Mouse (Mus musculus) forebrain, embryonic 15.5 days (tissue): ENCODE measurements around the gene Ap2b1. TPM values are rescaled to one million over a fixed set of nuclear protein-coding genes. Genes with fewer than 3 reads are reported as not detected.
"Not testable (repeated sequence)": the region's sequence is repeated elsewhere in the genome, so short reads cannot be mapped to it uniquely, and the experiment has no call there.

Experiments used
- ATAC-seq: fragments of 200-750 bp; cut with Nextera tagmentation; replicated peaks from 2 replicates; pipeline ENCODE4 v1.8.0; 2017; ENCODE audit warnings: mild to moderate bottlenecking, moderate TSS enrichment, moderate library complexity
- H3K27ac ChIP-seq: fragments of 300-500 bp; sonication (generic); replicated peaks from 2 replicates; pipeline ENCODE4 v1.5.1; 2015; ENCODE audit warnings: mild to moderate bottlenecking, inconsistent platforms
- H3K27me3 ChIP-seq: fragments of 300-500 bp; sonication (generic); 2 replicates; pipeline ENCODE4 v1.6.1; 2015; ENCODE audit warnings: inconsistent platforms
- H3K36me3 ChIP-seq: fragments of 300-500 bp; sonication (generic); 2 replicates; pipeline ENCODE4 v1.6.1; 2015; ENCODE audit warnings: mild to moderate bottlenecking, inconsistent platforms
- H3K4me1 ChIP-seq: fragments of 300-500 bp; sonication (generic); 2 replicates; pipeline ENCODE4 v1.6.1; 2015; ENCODE audit warnings: inconsistent platforms
- H3K4me2 ChIP-seq: fragments of 300-500 bp; sonication (generic); replicated peaks from 2 replicates; pipeline ENCODE4 v1.6.1; 2015; ENCODE audit warnings: mild to moderate bottlenecking, inconsistent platforms
- H3K4me3 ChIP-seq: fragments of 300-500 bp; sonication (generic); 2 replicates; pipeline ENCODE4 v1.5.1; 2015; ENCODE audit warnings: mild to moderate bottlenecking, inconsistent platforms
- H3K9ac ChIP-seq: fragments of 300-500 bp; sonication (generic); replicated peaks from 2 replicates; pipeline ENCODE4 v1.6.1; 2015; ENCODE audit warnings: mild to moderate bottlenecking, inconsistent platforms
- H3K9me3 ChIP-seq: fragments of 300-500 bp; sonication (generic); 2 replicates; pipeline ENCODE4 v1.6.1; 2016; ENCODE audit warnings: inconsistent platforms
- WGBS: fragments of 180-500 bp; shearing (Covaris S2); methylation state at CpG from one replicate; pipeline ENCODE4 v1.1.7; 2015; ENCODE audit warnings: mixed read lengths; 5-methylcytosine and 5-hydroxymethylcytosine counted together
- polyA plus RNA-seq: library from polyadenylated mRNA; unstranded; fragments of >200 nt; fragmentation: Nextera tagmentation; extraction: Ambion mirVana; gene quantifications from 2 replicates; pipeline ENCODE4 v1.2.1, GENCODE M21; 2015

The Ap2b1 gene
- polyA plus RNA-seq, 1 experiment from 2014 or later: 106 TPM

DNA sequence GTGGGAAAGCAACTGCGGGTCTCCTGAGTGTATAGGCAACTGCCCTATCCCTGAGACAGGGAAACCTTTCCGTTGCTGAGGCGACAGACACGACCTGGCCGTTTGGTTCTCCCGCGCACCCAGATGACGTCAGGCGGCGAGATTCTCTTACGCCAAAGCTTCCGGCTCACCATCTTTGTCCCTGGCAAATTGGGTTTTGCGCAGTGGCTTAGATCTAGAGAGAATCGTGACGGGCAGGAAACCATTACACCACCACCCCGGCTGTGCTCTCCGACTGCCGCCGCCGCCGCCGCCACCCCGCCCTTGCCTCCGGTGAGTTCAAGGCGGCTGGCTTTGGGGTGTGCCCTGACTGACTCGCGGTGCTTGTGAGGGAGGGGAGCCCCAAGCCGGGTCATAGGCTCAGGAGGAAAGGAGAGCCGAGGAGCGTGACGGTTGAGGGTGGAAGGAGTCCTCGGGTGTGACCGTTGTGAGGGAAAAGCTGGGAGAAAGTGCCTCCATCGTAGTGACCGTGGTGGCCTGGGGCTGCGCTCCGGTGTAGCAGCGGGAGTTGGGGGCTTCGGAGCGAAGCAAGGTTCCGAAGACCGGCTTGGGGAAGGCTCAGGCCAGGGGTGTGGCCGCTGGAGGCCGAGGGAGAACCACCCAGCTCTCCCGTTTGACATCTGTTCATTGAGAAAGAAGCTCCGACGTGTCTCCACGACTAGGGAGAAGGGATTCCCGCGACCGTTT, 3.9 kb downstream of the Ap2b1 start, which contains the start of gene Pex12:
Gene Pex12, minus strand, starts transcription at position 61 of the 726 bp plus-strand sequence.
- no peaks in the 10 kb centered on the region for H3K9me3 ChIP-seq
- H3K4me3 ChIP-seq: peak within 1 kb of the TSS; percentile 73
- peak within 1 kb of the TSS; percentile 79 for H3K9ac ChIP-seq
- no peaks in the 10 kb centered on the region for H3K27me3 ChIP-seq
- peak; percentile 83 for ATAC-seq
- H3K4me1 ChIP-seq: peaks cover 39% of the 10 kb centered on the region
- peak within 1 kb of the TSS; percentile 48 for H3K4me2 ChIP-seq
- no peaks in the 10 kb centered on the region for H3K36me3 ChIP-seq
- peak within 1 kb of the TSS; percentile 95 for H3K27ac ChIP-seq
- under 1% methylated on average over 51 of the region's 51 CpGs for WGBS

DNA sequence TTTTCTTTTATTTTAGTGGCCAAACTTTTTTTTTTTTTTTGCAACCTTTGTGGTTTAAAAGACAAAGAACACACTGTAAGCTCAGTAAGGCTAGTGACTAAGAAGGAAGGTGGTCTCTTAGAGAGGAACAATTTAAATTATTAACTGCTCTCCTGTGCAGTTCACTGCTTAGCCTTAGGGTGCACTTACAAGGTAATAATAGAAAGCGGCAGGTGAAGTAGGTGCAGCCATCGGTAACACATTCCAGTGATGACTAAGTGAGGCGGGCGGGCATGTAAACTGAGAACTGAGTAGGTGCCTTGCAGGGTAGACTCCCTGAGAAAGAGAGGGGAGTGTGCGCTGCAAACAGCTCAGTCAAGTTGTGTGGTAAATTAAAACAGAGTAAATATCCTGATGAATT, 4.9 kb downstream of the Ap2b1 start:
- peaks cover 8% of the 10 kb centered on the region for H3K36me3 ChIP-seq
- 72% methylated on average over 5 of the region's 5 CpGs for WGBS

GRCm38 (mm10) chr11:83304485-83304884, 5.7 kb downstream of the Ap2b1 start:
- Histone ChIP-seq H3K27ac (no peak overlapping the region), H3K27me3 (no peaks in the 10 kb centered on the region), H3K9ac (no peak overlapping the region; the same call in 1 of the 2 replicates), H3K36me3 (peaks cover 11% of the 10 kb centered on the region), H3K4me3 (no peak overlapping the region), H3K4me1 (peaks cover 33% of the 10 kb centered on the region), H3K4me2 (peak overlapping the region; percentile 48), H3K9me3 (no peaks in the 10 kb centered on the region)
- ATAC-seq: no peak
- WGBS: 94% methylated on average over 2 of the region's 2 CpGs

More for the DNA sequence above, 4.9 kb downstream of the Ap2b1 start:
- Histone ChIP-seq H3K4me1 (peaks cover 33% of the 10 kb centered on the region), H3K4me3 (peak overlapping the region; percentile 73), H3K27ac (no peak overlapping the region), H3K4me2 (peak overlapping the region; percentile 48), H3K9me3 (no peaks in the 10 kb centered on the region), H3K27me3 (no peaks in the 10 kb centered on the region), H3K9ac (peak overlapping the region; percentile 79; the same call in 1 of the 2 replicates)
- no peak for ATAC-seq

DNA sequence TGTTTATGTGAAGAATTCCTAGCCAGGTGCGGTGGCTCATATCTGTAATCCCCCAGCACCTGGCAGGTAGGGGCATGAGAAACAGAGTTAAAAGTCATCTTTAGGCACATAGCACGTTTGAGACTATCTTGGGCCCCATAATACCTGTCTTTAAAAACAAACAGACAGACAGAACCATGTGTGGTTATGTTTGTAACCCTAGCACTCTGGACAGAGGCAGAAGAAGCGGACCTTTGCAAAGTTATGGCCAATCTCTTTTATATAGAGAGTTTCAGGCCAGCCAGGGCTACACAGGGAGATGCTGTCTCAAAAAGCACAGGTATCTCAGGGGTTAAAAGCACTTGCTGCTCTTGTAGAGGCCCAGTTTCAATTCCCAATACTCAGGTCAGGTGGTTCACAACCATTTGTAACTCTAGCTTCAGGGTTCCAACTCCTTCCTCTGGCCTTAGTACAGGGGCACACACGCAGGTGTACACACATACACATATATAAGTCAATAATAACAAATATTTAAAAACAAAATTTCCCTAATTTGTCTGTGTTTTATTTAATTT, 8.0 kb downstream of the Ap2b1 start:
- Histone ChIP-seq H3K9ac (no peak overlapping the region), H3K9me3 (no peaks in the 10 kb centered on the region), H3K4me2 (no peak overlapping the region), H3K4me1 (peaks cover 32% of the 10 kb centered on the region), H3K27me3 (no peaks in the 10 kb centered on the region), H3K4me3 (no peak overlapping the region), H3K36me3 (peaks cover 18% of the 10 kb centered on the region), H3K27ac (no peak overlapping the region)
- ATAC-seq: no peak
- WGBS: 81% methylated on average over 4 of the region's 4 CpGs

DNA sequence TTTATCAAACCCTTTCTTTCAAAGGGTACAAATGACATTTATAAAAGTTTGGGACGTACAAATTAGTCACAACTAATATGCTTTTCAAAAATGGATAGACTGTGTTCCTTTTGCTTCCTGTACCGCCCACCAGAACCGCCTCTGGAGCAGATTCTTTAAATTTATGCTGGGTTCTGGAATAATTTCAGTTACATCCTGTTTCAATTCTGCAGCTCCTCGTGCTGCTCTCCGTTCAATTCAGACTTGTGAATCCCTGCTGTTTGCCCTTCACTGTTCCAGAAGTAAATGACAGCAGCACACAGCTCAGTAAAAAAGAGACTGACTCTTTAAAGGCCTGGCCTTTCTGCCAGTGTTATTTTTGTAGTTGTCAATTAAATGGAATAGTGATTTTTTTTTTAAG, 13.6 kb downstream of the Ap2b1 start:
- H3K27ac ChIP-seq: no peak overlapping the region
- no peaks in the 10 kb centered on the region for H3K9me3 ChIP-seq
- no peaks in the 10 kb centered on the region for H3K27me3 ChIP-seq
- H3K4me2 ChIP-seq: no peak overlapping the region
- ATAC-seq: no peak
- H3K4me3 ChIP-seq: no peak overlapping the region
- peaks cover 33% of the 10 kb centered on the region for H3K36me3 ChIP-seq
- no peaks in the 10 kb centered on the region; the same call in 1 of the 2 replicates for H3K4me1 ChIP-seq
- 67% methylated on average over 5 of the region's 5 CpGs for WGBS
- H3K9ac ChIP-seq: no peak overlapping the region

- Histone ChIP-seq H3K27ac (no peak overlapping the region), H3K27me3 (no peaks in the 10 kb centered on the region), H3K4me2 (no peak overlapping the region), H3K36me3 (peaks cover 61% of the 10 kb centered on the region), H3K4me3 (no peak overlapping the region), H3K9ac (no peak overlapping the region), H3K4me1 (no peaks in the 10 kb centered on the region), H3K9me3 (no peaks in the 10 kb centered on the region)
- ATAC-seq: no peak
- 89% methylated on average over 4 of the region's 4 CpGs for WGBS
These were observed 20.2 kb downstream of the Ap2b1 start for GRCm38 (mm10) chr11:83319048-83319447.

GRCm38 (mm10) chr11:83326692-83327091, 27.9 kb downstream of the Ap2b1 start:
- not testable (repeated sequence) for H3K4me3 ChIP-seq, H3K27ac ChIP-seq, H3K9me3 ChIP-seq

GRCm38 (mm10) chr11:83327427-83327826, 28.6 kb downstream of the Ap2b1 start:
- Histone ChIP-seq H3K4me3 (no peak overlapping the region), H3K27ac (no peak overlapping the region), H3K9me3 (no peaks in the 10 kb centered on the region), H3K36me3 (peaks cover 70% of the 10 kb centered on the region), H3K27me3 (no peaks in the 10 kb centered on the region), H3K4me1 (no peaks in the 10 kb centered on the region), H3K4me2 (no peak overlapping the region), H3K9ac (no peak overlapping the region)
- WGBS: 58% methylated on average over 3 of the region's 3 CpGs
- no peak for ATAC-seq

More at GRCm38 (mm10) chr11:83326692-83327091, 27.9 kb downstream of the Ap2b1 start:
- peaks cover 77% of the 10 kb centered on the region for H3K36me3 ChIP-seq
- not testable (repeated sequence) for H3K9ac ChIP-seq, H3K4me1 ChIP-seq, H3K27me3 ChIP-seq, ATAC-seq, H3K4me2 ChIP-seq
- WGBS: 83% methylated on average over 3 of the region's 3 CpGs

DNA sequence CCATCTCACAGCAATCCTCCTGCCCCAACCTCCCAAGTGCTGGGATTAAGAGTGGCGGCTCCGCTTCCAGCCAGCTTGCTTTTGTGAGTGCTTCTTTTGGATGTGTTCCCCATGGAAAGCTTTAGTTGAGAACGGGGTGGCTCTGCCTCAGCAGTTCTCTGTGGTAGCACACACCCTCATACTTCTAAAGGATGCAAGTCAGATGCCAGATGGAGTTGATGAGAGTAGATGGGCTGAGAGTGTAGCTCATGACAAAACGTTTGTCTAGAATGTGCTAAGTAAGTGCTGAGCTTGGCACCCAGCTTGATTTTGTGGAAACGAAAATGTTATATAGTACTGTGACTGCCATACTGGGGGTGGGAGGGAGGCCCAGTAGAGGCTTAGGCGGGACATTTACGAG, 37.0 kb downstream of the Ap2b1 start:
- no peak overlapping the region for H3K9ac ChIP-seq
- no peak for ATAC-seq
- H3K27me3 ChIP-seq: no peaks in the 10 kb centered on the region
- no peak overlapping the region for H3K4me3 ChIP-seq
- H3K9me3 ChIP-seq: no peaks in the 10 kb centered on the region
- no peak overlapping the region for H3K4me2 ChIP-seq
- H3K4me1 ChIP-seq: no peaks in the 10 kb centered on the region
- WGBS: 83% methylated on average over 7 of the region's 7 CpGs
- H3K27ac ChIP-seq: no peak overlapping the region
- H3K36me3 ChIP-seq: peaks cover 63% of the 10 kb centered on the region

GRCm38 (mm10) chr11:83339705-83340104, 40.9 kb downstream of the Ap2b1 start:
- Histone ChIP-seq H3K27ac (no peak overlapping the region), H3K4me2 (no peak overlapping the region), H3K27me3 (no peaks in the 10 kb centered on the region), H3K9me3 (no peaks in the 10 kb centered on the region), H3K4me1 (no peaks in the 10 kb centered on the region), H3K36me3 (peaks cover 77% of the 10 kb centered on the region), H3K4me3 (no peak overlapping the region), H3K9ac (no peak overlapping the region)
- WGBS: 32% methylated on average over 2 of the region's 2 CpGs
- no peak for ATAC-seq

DNA sequence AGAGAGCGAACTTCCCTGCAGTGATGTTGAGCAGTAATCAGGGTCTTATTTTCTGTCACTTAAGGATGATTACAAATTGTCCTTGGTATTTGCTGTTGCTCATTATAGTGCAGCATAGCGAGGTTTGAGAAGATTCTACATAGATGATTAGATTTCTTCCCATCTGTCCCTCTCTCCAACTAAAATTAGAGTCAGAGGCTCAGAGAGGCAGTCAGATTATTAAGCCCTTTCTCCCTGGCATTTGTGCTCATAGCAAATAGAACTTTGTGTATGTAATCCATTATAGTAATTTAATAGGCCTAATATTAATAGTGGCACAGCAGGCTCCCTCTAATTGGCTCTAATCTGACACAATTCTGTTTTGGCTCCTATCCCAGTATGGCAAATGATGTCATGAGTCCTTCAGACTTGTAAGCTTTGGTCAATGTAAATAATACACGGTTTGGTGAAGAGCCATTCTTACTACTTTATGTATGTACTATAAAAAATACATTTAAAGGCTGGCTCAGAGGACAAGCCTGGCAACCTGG, 43.0 kb downstream of the Ap2b1 start:
- ATAC-seq: no peak
- H3K36me3 ChIP-seq: peaks cover 74% of the 10 kb centered on the region
- WGBS: 33% methylated on average over 3 of the region's 3 CpGs
- H3K4me3 ChIP-seq: no peak overlapping the region
- H3K27me3 ChIP-seq: no peaks in the 10 kb centered on the region
- no peak overlapping the region for H3K4me2 ChIP-seq
- no peaks in the 10 kb centered on the region for H3K9me3 ChIP-seq
- no peak overlapping the region for H3K27ac ChIP-seq
- H3K9ac ChIP-seq: no peak overlapping the region
- no peaks in the 10 kb centered on the region for H3K4me1 ChIP-seq

- no peaks in the 10 kb centered on the region for H3K4me1 ChIP-seq
- no peaks in the 10 kb centered on the region for H3K27me3 ChIP-seq
- WGBS: 45% methylated on average over 5 of the region's 5 CpGs
- ATAC-seq: no peak
- peaks cover 26% of the 10 kb centered on the region for H3K36me3 ChIP-seq
- H3K9me3 ChIP-seq: no peaks in the 10 kb centered on the region
- H3K4me3 ChIP-seq: no peak overlapping the region
- no peak overlapping the region for H3K27ac ChIP-seq
- H3K4me2 ChIP-seq: no peak overlapping the region
- no peak overlapping the region for H3K9ac ChIP-seq
These were observed 56.6 kb downstream of the Ap2b1 start for GRCm38 (mm10) chr11:83355428-83355827.
